Mouse (Mus musculus) MEL (cell line): ENCODE results near the gene Arrdc1. TPM values are rescaled to one million over a fixed set of nuclear protein-coding genes. Genes with fewer than 3 reads are reported as not detected.

Experiments used
- DNase-seq: peaks from one replicate; pipeline ENCODE4 v3.0.0; 2011; ENCODE audit warnings: low read depth, low spot score
- H3K27ac ChIP-seq: 2 replicates; pipeline ENCODE4 v1.5.1; 2012; ENCODE audit warnings: low read depth, mild to moderate bottlenecking, control low read depth, low read length, moderate library complexity; ENCODE audit not compliant: control insufficient read depth
- H3K27me3 ChIP-seq, 2 experiments: fragments of 150-350 bp in 1 of 2; sonication (generic) in 1 of 2; 2 replicates each; pipeline ENCODE4 v1.6.1; 2012; ENCODE audit warnings: low read length in 2 of 2, mild to moderate bottlenecking in 2 of 2, improper control_type of control experiment in 1 of 2, moderate library complexity in 1 of 2; ENCODE audit not compliant: insufficient read depth in 2 of 2, control insufficient read depth in 1 of 2
- H3K36me3 ChIP-seq, 2 experiments: 2 replicates each; pipeline ENCODE4 v1.6.1; 2012 to 2014; ENCODE audit warnings: low read length in 2 of 2, improper control_type of control experiment in 1 of 2, inconsistent platforms in 1 of 2, mild to moderate bottlenecking in 1 of 2; ENCODE audit not compliant: insufficient read depth in 2 of 2, control insufficient read depth in 1 of 2
- H3K4me1 ChIP-seq, 2 experiments: fragments of 150-350 bp in 1 of 2; sonication (generic) in 1 of 2; 2 replicates each; pipeline ENCODE4 v1.6.1; 2012; ENCODE audit warnings: low read length in 2 of 2, improper control_type of control experiment in 1 of 2, mild to moderate bottlenecking in 1 of 2; ENCODE audit not compliant: insufficient read depth in 2 of 2, control insufficient read depth in 1 of 2
- H3K4me3 ChIP-seq, 2 experiments: fragments of 150-350 bp in 1 of 2; sonication (generic) in 1 of 2; 2 replicates each; pipeline ENCODE4 v1.5.1; 2012; ENCODE audit warnings: low read depth in 2 of 2, low read length in 2 of 2, mild to moderate bottlenecking in 2 of 2, moderate library complexity in 2 of 2, control low read depth in 1 of 2, improper control_type of control experiment in 1 of 2; ENCODE audit not compliant: control insufficient read depth in 1 of 2, insufficient read depth in 1 of 2
- H3K79me2 ChIP-seq: 2 replicates; pipeline ENCODE4 v1.6.1; 2012; ENCODE audit warnings: mild to moderate bottlenecking, low read length, moderate library complexity; ENCODE audit not compliant: control insufficient read depth, poor library complexity, insufficient read depth
- H3K9ac ChIP-seq: 2 replicates; pipeline ENCODE4 v1.6.1; 2012; ENCODE audit warnings: low read depth, mild to moderate bottlenecking, control low read depth, low read length, moderate library complexity; ENCODE audit not compliant: control insufficient read depth, poor library complexity, severe bottlenecking
- H3K9me3 ChIP-seq: fragments of 150-350 bp; sonication (generic); replicated peaks from 2 replicates; pipeline ENCODE4 v1.6.1; 2012; ENCODE audit warnings: mild to moderate bottlenecking, low read length, improper control_type of control experiment, moderate library complexity; ENCODE audit not compliant: insufficient read depth
- BHLHE40 ChIP-seq: IDR thresholded peaks from 2 replicates; pipeline ENCODE4 v1.6.1; 2012; ENCODE audit warnings: low read depth, mild to moderate bottlenecking, inconsistent platforms, low read length, improper control_type of control experiment, borderline replicate concordance
- CHD1 ChIP-seq: IDR thresholded peaks from 2 replicates; pipeline ENCODE4 v1.6.1; 2012; ENCODE audit warnings: low read depth, mild to moderate bottlenecking, inconsistent platforms, low read length, improper control_type of control experiment
- CHD2 ChIP-seq: IDR thresholded peaks from 2 replicates; pipeline ENCODE4 v1.6.1; 2011; ENCODE audit warnings: low read length, improper control_type of control experiment
- E2F4 ChIP-seq: IDR thresholded peaks from 2 replicates; pipeline ENCODE4 v1.6.1; 2011; ENCODE audit warnings: low read depth, low read length, improper control_type of control experiment, borderline replicate concordance
- ELF1 ChIP-seq: IDR thresholded peaks from 2 replicates; pipeline ENCODE4 v1.6.1; 2014; ENCODE audit warnings: low read depth, mild to moderate bottlenecking, inconsistent platforms, low read length, improper control_type of control experiment, moderate library complexity
- EP300 ChIP-seq, 2 experiments: IDR thresholded peaks; 2 replicates each; pipeline ENCODE4 v1.6.1; 2011; ENCODE audit warnings: improper control_type of control experiment in 2 of 2, low read length in 2 of 2, low read depth in 1 of 2, mild to moderate bottlenecking in 1 of 2
- ETS1 ChIP-seq: IDR thresholded peaks from 2 replicates; pipeline ENCODE4 v1.6.1; 2012; ENCODE audit warnings: low read depth, mild to moderate bottlenecking, inconsistent platforms, low read length, improper control_type of control experiment, moderate library complexity
- GATA1 ChIP-seq: IDR thresholded peaks from 2 replicates; pipeline ENCODE4 v1.6.1; 2011; ENCODE audit warnings: low read depth, low read length, improper control_type of control experiment
- KAT2A ChIP-seq: conservative IDR thresholded peaks from 2 replicates; pipeline ENCODE4 v1.6.1; 2012; ENCODE audit warnings: low read depth, low read length, improper control_type of control experiment, inconsistent platforms
- MAZ ChIP-seq: IDR thresholded peaks from 2 replicates; pipeline ENCODE4 v1.6.1; 2012; ENCODE audit warnings: low read depth, mild to moderate bottlenecking, inconsistent platforms, low read length, improper control_type of control experiment
- MEF2A ChIP-seq: IDR thresholded peaks from 2 replicates; pipeline ENCODE4 v1.6.1; 2014; ENCODE audit warnings: low read depth, mild to moderate bottlenecking, inconsistent platforms, low read length, improper control_type of control experiment; ENCODE audit not compliant: poor library complexity, insufficient replicate concordance, severe bottlenecking; ENCODE audit errors: extremely low read depth
- MYC ChIP-seq: IDR thresholded peaks from 2 replicates; pipeline ENCODE4 v1.6.1; 2011; ENCODE audit warnings: low read depth, mild to moderate bottlenecking, low read length, improper control_type of control experiment, moderate library complexity
- NELFE ChIP-seq: IDR thresholded peaks from 2 replicates; pipeline ENCODE4 v1.6.1; 2011; ENCODE audit warnings: low read depth, low read length, improper control_type of control experiment
- POLR2A ChIP-seq, 2 experiments: IDR thresholded peaks; 2 replicates each; pipeline ENCODE4 v1.6.1; 2011 to 2012; ENCODE audit warnings: low read length in 2 of 2, mild to moderate bottlenecking in 2 of 2, control low read depth in 1 of 2, improper control_type of control experiment in 1 of 2, low read depth in 1 of 2, moderate library complexity in 1 of 2; ENCODE audit not compliant: control insufficient read depth in 1 of 2, insufficient read depth in 1 of 2, poor library complexity in 1 of 2
- POLR2AphosphoS2 ChIP-seq: IDR thresholded peaks from 2 replicates; pipeline ENCODE4 v1.6.1; 2011; ENCODE audit warnings: low read length, improper control_type of control experiment
- TAL1 ChIP-seq: IDR thresholded peaks from 2 replicates; pipeline ENCODE4 v1.6.1; 2012; ENCODE audit warnings: mild to moderate bottlenecking, inconsistent platforms, low read length, moderate library complexity, mixed read lengths
- TBP ChIP-seq: IDR thresholded peaks from 2 replicates; pipeline ENCODE4 v1.8.0; 2011; ENCODE audit warnings: low read depth, low read length, improper control_type of control experiment
- TCF12 ChIP-seq: IDR thresholded peaks from 2 replicates; pipeline ENCODE4 v1.6.1; 2014; ENCODE audit warnings: low read depth, mild to moderate bottlenecking, inconsistent platforms, low read length, improper control_type of control experiment, moderate library complexity
- ZC3H11A ChIP-seq: IDR thresholded peaks from 2 replicates; pipeline ENCODE4 v1.6.1; 2012; ENCODE audit warnings: low read depth, mild to moderate bottlenecking, inconsistent platforms, low read length, improper control_type of control experiment
- ZNF384 ChIP-seq: IDR thresholded peaks from 2 replicates; pipeline ENCODE4 v1.6.1; 2012; ENCODE audit warnings: low read depth, mild to moderate bottlenecking, inconsistent platforms, low read length, improper control_type of control experiment
- polyA plus RNA-seq, 2 experiments: library from polyadenylated mRNA; stranded (reverse) in 1 of 2; unstranded in 1 of 2; fragments of >175 nt in 1 of 2; fragments of >200 nt in 1 of 2; gene quantifications; 2 replicates each; pipeline versions ENCODE4 v1.2.1 to v1.2.4; 2012; ENCODE audit warnings: low replicate concordance in 2 of 2, low read depth in 1 of 2; ENCODE audit not compliant: insufficient read length in 2 of 2, insufficient read depth in 1 of 2, missing spikeins in 1 of 2
- total RNA-seq: library from RNA; depleted of rRNA; stranded (reverse); fragments of 300-350 nt; gene quantifications from 2 replicates; pipeline ENCODE4 v1.2.3, GENCODE M21; 2012

The Arrdc1 gene
- total and polyA plus RNA-seq, 3 experiments = 20.2 to 49.0 TPM; not detected in 1

DNA sequence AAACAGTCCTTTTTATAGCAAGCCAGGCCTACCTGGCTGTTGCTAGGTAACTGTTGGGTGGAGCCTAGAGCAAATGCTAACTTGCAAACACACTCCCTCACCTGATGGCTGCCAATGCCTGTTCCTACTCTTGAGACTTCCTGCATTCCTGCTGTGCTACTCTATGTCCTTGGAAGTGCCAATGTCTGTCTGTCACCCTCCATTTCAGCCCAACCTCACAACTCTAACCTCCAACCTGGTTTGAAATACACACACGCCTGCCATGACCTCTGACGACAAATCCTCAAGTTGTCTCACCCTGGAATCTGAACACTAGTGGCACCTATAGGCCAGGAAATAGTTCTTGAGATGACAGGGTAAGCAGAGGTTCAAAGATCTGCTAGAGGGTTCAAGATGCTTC is 5.9 kb downstream of the Arrdc1 start (continued):
- no peak for TF ChIP-seq NELFE

DNA sequence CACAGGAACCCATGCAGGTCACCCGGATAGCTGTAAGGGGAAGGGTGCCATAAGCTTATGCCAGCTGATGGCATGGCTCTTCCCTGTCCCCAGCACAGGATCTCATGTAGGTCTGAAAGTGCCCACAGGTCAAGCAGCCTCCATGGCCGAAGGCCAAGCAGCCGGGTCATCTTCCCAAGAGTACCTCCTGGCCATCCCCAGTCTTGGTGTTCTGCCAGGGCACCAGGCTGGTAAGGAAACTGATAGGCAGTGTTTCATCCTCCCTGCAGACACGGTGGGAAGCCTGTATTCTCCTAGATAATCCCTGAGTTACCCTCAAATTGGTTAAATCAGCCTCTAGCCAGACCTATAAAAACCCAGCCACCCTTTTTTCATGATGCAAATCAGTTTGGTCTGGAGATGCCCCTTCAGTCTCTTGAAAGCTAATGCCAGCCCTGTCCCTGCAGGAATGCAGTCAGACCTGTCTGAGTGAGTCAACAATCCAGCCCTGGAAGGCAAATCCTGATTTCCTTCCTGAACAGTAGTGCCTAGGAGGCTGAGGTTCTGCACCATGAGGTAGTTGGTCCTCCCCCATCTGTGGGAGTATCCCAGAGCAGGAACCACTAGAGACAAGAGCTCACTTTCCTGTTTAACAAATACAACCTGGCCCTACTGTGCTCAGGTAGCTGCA is 7.1 kb downstream of the Arrdc1 start:
- peaks cover 6 to 16% of the 10 kb centered on the region in 2 experiments for H3K4me1 ChIP-seq
- H3K79me2 ChIP-seq = no peaks in the 10 kb centered on the region
- H3K36me3 ChIP-seq = peaks cover 0 to 16% of the 10 kb centered on the region in 2 experiments; a peak in 2 of 4 replicates
- no peak overlapping the region for H3K4me3 ChIP-seq
- H3K27me3 ChIP-seq = no peaks in the 10 kb centered on the region
- H3K9me3 ChIP-seq = no peaks in the 10 kb centered on the region
- no peak for TF ChIP-seq NELFE
- TF ChIP-seq TCF12 = peak; percentile 50; the same call in 1 of the 2 replicates
- no peak for TF ChIP-seq MYC
- no peak for TF ChIP-seq KAT2A
- TF ChIP-seq BHLHE40 = no peak
- no peak for TF ChIP-seq E2F4
- 0 out of 2 replicates have a peak, but pooled peaks have one; percentile 13 for TF ChIP-seq ETS1
- TF ChIP-seq POLR2AphosphoS2 = no peak
- TF ChIP-seq MEF2A = no peak
- TF ChIP-seq POLR2A (IDR thresholded peaks at IDR 0.05; ENCODE audit: control insufficient read depth in 1 of 2, insufficient read depth in 1 of 2, low read depth in 1 of 2, low read length in 2 of 2, poor library complexity in 1 of 2) = no peak
- peak; percentile 55 for TF ChIP-seq TAL1
- TF ChIP-seq CHD1 = no peak
- TF ChIP-seq CHD2 = no peak
- TF ChIP-seq EP300 (IDR thresholded peaks at IDR 0.05; ENCODE audit: low read depth in 1 of 2, low read length in 2 of 2) = peak; percentile 16 to 47; a peak in 2 of 4 replicates
- DNase-seq = no peak
- H3K9ac ChIP-seq = no peak overlapping the region
- H3K27ac ChIP-seq = no peak overlapping the region

DNA sequence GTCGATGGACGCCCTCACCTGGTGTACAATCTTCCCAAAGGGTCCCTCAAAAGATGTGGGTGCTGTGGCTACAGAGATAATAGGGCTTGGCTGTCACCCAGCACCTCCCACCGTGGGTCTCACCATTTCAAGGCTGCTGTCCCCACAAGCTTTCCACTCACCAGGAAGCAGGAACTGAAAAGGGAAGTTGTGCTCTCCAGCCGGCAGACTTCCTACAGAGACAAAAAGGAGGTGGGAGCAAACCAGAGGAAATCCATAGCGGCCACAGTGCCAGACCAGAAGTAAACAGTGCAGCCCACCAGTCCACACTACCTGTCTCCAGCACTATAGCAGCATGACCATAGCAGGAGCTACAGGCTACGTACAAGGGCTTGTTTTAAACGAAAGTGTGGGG is 8.1 kb downstream of the Arrdc1 start:
- Histone ChIP-seq H3K36me3 (peaks cover 0 to 16% of the 10 kb centered on the region in 2 experiments; a peak in 2 of 4 replicates), H3K9ac (no peak overlapping the region), H3K27me3 (no peaks in the 10 kb centered on the region)
- TF ChIP-seq ELF1 (peak; percentile 32; the same call in 1 of the 2 replicates), ZC3H11A (0 out of 2 replicates have a peak, but pooled peaks have one; percentile 4), GATA1 (0 out of 2 replicates have a peak, but pooled peaks have one; percentile 28), NELFE (no peak), CHD1 (no peak), TCF12 (0 out of 2 replicates have a peak, but pooled peaks have one; percentile 19), ZNF384 (no peak), TAL1 (peak; percentile 49), MAZ (no peak), TBP (no peak)
- TF ChIP-seq, all 39 proteins: peak for 5
- H3K27ac ChIP-seq = peak overlapping the region; percentile 32; the same call in 1 of the 2 replicates
- no peak overlapping the region for H3K4me3 ChIP-seq
- no peaks in the 10 kb centered on the region for H3K79me2 ChIP-seq
- H3K9me3 ChIP-seq = no peaks in the 10 kb centered on the region
- H3K4me1 ChIP-seq = peaks cover 6 to 16% of the 10 kb centered on the region in 2 experiments
- peak; percentile 74 for DNase-seq
